Mouse (Mus musculus) skeletal muscle tissue, adult 2 months (tissue): Measurements from ENCODE around the gene Pde6b.
A peak's percentile ranks its signal among the peaks of the same experiment; 100 is the strongest.

Source experiments
- DNase-seq: peaks from one replicate; pipeline ENCODE4 v3.0.0-alpha.2; 2012; ENCODE audit warnings: low read depth, low spot score

The Pde6b gene

GRCm38 (mm10) chr5:108461082-108462065 is 73.2 kb downstream of the Pde6b start, which contains the start of gene Pcgf3:
Gene Pcgf3 (plus strand): TSS chr5:108461232.
- peak; percentile 95 for DNase-seq

- DNase-seq, result no peak
These were observed 74.3 kb downstream of the Pde6b start for GRCm38 (mm10) chr5:108462446-108462845.

GRCm38 (mm10) chr5:108465131-108465891 is 77.1 kb downstream of the Pde6b start:
- DNase-seq, result no peak

- DNase-seq, result no peak
These were observed 78.5 kb downstream of the Pde6b start for GRCm38 (mm10) chr5:108466647-108467046.

GRCm38 (mm10) chr5:108469617-108470016 is 81.4 kb downstream of the Pde6b start:
- no peak for DNase-seq

- DNase-seq, result no peak
These were observed 85.5 kb downstream of the Pde6b start for GRCm38 (mm10) chr5:108473737-108474136.

- DNase-seq, result no peak
These were observed 87.8 kb downstream of the Pde6b start for GRCm38 (mm10) chr5:108475977-108476376.
